Mouse (Mus musculus): Measurements from ENCODE around the gene Eef2. TPM values are rescaled to one million over a fixed set of nuclear protein-coding genes. Genes with fewer than 3 reads are reported as not detected.
"Not testable (repeated sequence)": the region's sequence is repeated elsewhere in the genome, so short reads cannot be mapped to it uniquely, and the experiment has no call there.

Gene Eef2
- polyA plus RNA-seq, 1 experiment from 2014 or later: 592 TPM

GRCm38 (mm10) chr10:81154736-81155135, 21.7 kb upstream of the Eef2 start:
- Histone ChIP-seq H3K9ac (peak overlapping the region; percentile 26; the same call in 1 of the 2 replicates), H3K9me3 (no peaks in the 10 kb centered on the region), H3K27me3 (no peaks in the 10 kb centered on the region), H3K4me3 (no peak overlapping the region), H3K4me1 (0 out of 2 replicates have a peak, but pooled peaks cover 4% of the 10 kb centered on the region), H3K4me2 (replicated peaks) (no peak overlapping the region; the same call in 1 of the 2 replicates), H3K36me3 (peaks cover 87% of the 10 kb centered on the region), H3K27ac (peak overlapping the region; percentile 22; the same call in 1 of the 2 replicates)
- no peak for ATAC-seq (ENCODE audit: low FRiP score, low read depth)
- 72% methylated on average over 6 of the region's 6 CpGs for WGBS

DNA sequence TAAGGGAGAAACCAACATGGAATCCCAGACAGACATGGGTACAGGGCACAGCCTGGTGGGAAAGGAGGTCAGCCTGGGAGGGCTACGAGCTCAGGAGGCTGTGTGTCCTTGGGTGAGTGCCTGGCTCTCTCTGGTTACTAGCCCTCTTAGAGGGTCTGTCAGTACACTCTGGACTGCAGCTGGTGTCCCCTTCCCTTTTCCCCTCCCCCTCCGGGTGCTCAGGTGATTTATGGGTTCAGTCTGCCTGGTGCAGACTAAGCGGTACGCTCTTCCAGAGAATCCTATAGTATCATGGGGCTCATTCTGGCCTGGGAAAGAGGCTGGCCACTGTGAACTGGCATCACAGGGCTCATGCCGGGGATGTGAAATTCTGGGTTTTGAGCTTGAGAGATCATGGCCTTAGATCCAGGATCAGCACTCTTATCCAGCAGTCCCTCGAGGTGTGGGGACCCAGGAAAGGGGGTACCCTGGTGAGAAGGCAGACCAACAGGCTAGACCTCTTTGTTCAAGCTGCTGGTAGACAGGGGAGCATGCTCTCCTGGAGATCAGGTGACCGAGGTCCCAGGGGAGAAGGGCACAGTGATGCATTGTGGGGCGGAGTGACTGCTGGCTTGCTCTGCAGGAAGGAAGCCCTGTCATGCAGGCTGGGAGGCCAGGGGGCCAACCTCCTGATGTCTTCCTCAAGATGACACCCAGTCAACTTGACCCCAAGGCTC, 14.7 kb upstream of the Eef2 start:
- Histone ChIP-seq H3K36me3 (peaks cover 81% of the 10 kb centered on the region), H3K27ac (no peak overlapping the region), H3K4me2 (replicated peaks) (no peak overlapping the region), H3K4me3 (no peak overlapping the region), H3K27me3 (no peaks in the 10 kb centered on the region), H3K9ac (no peak overlapping the region), H3K9me3 (no peaks in the 10 kb centered on the region), H3K4me1 (peaks cover 31% of the 10 kb centered on the region)
- no peak for ATAC-seq (ENCODE audit: low FRiP score, low read depth)
- WGBS: 71% methylated on average over 8 of the region's 8 CpGs

GRCm38 (mm10) chr10:81162318-81162652, 14.1 kb upstream of the Eef2 start:
- 61% methylated on average over 2 of the region's 2 CpGs for WGBS

DNA sequence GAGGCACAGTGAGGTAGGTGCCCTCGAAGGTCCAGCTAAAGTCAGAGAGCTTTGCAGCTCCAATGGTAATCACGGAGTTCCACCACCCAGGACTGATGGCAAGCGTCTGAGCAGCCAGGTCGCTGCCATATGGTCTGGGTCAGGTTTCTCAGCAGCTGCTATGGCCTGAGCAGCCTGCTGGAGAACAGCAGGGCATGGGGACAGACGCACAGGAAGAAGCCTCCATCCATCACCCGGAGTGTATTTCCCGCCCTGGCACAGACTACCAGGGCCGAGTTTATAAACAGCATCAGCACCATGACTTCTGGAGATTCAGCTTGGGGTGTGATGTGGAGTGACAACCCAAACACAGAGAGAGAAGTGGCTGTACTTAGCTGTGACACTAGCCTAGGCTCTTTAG, 11.3 kb upstream of the Eef2 start:
- peaks cover 49% of the 10 kb centered on the region for H3K36me3 ChIP-seq
- H3K4me2 ChIP-seq (replicated peaks): no peak overlapping the region
- no peaks in the 10 kb centered on the region for H3K9me3 ChIP-seq
- no peak overlapping the region for H3K4me3 ChIP-seq
- no peak overlapping the region; the same call in 1 of the 2 replicates for H3K27ac ChIP-seq
- peak overlapping the region; percentile 48; the same call in 1 of the 2 replicates for H3K9ac ChIP-seq
- no peaks in the 10 kb centered on the region for H3K27me3 ChIP-seq
- peaks cover 46% of the 10 kb centered on the region for H3K4me1 ChIP-seq
- no peak for ATAC-seq (ENCODE audit: low FRiP score, low read depth)
- WGBS: 62% methylated on average over 8 of the region's 8 CpGs

More at GRCm38 (mm10) chr10:81162318-81162652, 14.1 kb upstream of the Eef2 start:
- no peak for ATAC-seq (ENCODE audit: low FRiP score, low read depth)
- no peaks in the 10 kb centered on the region for H3K27me3 ChIP-seq
- H3K4me1 ChIP-seq: peaks cover 34% of the 10 kb centered on the region
- no peak overlapping the region for H3K4me3 ChIP-seq
- H3K4me2 ChIP-seq (replicated peaks): no peak overlapping the region
- H3K27ac ChIP-seq: no peak overlapping the region
- H3K36me3 ChIP-seq: peaks cover 76% of the 10 kb centered on the region
- no peaks in the 10 kb centered on the region for H3K9me3 ChIP-seq
- H3K9ac ChIP-seq: no peak overlapping the region

GRCm38 (mm10) chr10:81167200-81168086, 9.0 kb upstream of the Eef2 start, which contains the start of gene Pias4:
Gene Pias4, minus strand, starts transcription at chr10:81167923.
- H3K27me3 ChIP-seq: no peaks in the 10 kb centered on the region
- peak within 1 kb of the TSS; percentile 88 for H3K9ac ChIP-seq
- under 1% methylated on average over 60 of the region's 64 CpGs for WGBS
- H3K4me3 ChIP-seq: peak within 1 kb of the TSS; percentile 92
- ATAC-seq (ENCODE audit: low FRiP score, low read depth): peak; percentile 86
- peak within 1 kb of the TSS; percentile 96 for H3K4me2 ChIP-seq (replicated peaks)
- H3K4me1 ChIP-seq: peaks cover 37% of the 10 kb centered on the region
- H3K27ac ChIP-seq: peak within 1 kb of the TSS; percentile 81
- H3K9me3 ChIP-seq: no peaks in the 10 kb centered on the region
- H3K36me3 ChIP-seq: peaks cover 26% of the 10 kb centered on the region

DNA sequence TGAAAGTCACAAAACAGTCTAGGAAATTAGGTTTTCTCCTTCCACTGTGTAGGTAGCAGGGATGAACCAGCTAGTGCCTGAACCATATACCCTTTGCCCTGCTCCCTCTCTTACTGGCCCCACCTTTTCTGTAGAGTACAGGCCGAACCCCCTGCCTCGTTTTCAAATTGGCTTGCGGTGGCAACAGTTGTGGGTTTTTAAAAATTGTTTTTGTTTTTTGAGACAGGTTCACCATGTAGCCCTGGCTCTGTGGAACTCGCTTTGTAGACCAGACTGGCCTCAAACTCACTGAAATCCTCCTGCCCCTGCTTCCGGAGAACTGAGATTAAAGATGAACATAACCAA, 8.4 kb upstream of the Eef2 start:
- ATAC-seq (ENCODE audit: low FRiP score, low read depth): peak; percentile 62

GRCm38 (mm10) chr10:81168521-81169244, 7.7 kb upstream of the Eef2 start:
- H3K27ac ChIP-seq: peak overlapping the region; percentile 81
- ATAC-seq (ENCODE audit: low FRiP score, low read depth): peak; percentile 37; the same call in 1 of the 2 replicates
- no peaks in the 10 kb centered on the region for H3K27me3 ChIP-seq
- H3K9me3 ChIP-seq: no peaks in the 10 kb centered on the region
- H3K4me1 ChIP-seq: peaks cover 40% of the 10 kb centered on the region
- peaks cover 18% of the 10 kb centered on the region for H3K36me3 ChIP-seq
- WGBS: 3% methylated on average over 29 of the region's 29 CpGs
- peak overlapping the region; percentile 92 for H3K4me3 ChIP-seq
- H3K9ac ChIP-seq: peak overlapping the region; percentile 60
- peak overlapping the region; percentile 96 for H3K4me2 ChIP-seq (replicated peaks)

More for the DNA sequence above, 8.4 kb upstream of the Eef2 start:
- Histone ChIP-seq H3K9ac (0 out of 2 replicates have a peak overlapping the region, but pooled peaks have one; percentile 48), H3K27me3 (no peaks in the 10 kb centered on the region), H3K27ac (peak overlapping the region; percentile 81), H3K4me1 (peaks cover 34% of the 10 kb centered on the region), H3K9me3 (no peaks in the 10 kb centered on the region), H3K4me2 (replicated peaks) (peak overlapping the region; percentile 96), H3K36me3 (peaks cover 23% of the 10 kb centered on the region), H3K4me3 (peak overlapping the region; percentile 92)
- 8% methylated on average over 5 of the region's 5 CpGs for WGBS

DNA sequence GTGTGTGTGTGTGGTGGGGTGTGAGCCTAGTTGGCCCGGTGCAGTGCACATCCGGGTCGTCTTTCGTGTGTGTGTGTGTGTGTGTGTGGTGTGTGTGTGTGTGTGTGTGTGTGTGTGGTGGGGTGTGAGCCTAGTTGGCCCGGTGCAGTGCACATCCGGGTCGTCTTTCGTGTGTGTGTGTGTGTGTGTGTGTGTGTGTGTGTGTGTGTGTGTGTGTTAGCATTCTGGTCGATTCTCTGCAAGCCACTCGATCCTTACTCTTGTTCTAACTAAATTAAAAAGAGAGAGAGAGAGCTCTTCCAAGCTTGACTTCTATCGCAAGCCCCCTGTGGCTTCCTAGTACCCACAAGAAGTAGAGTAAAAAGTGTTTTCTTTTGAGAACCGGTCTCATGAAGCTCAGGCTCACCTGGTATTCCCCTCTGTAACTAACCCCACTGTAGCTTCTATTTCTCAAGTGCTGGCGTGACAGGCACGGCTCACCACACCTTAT, 7.0 kb upstream of the Eef2 start:
- not testable (repeated sequence) for H3K27ac ChIP-seq; H3K4me3 ChIP-seq; ATAC-seq (ENCODE audit: low FRiP score, low read depth); H3K9me3 ChIP-seq; H3K27me3 ChIP-seq; H3K9ac ChIP-seq
- Histone ChIP-seq H3K36me3 (peaks cover 11% of the 10 kb centered on the region; the same call in 1 of the 2 replicates), H3K4me1 (peaks cover 48% of the 10 kb centered on the region), H3K4me2 (replicated peaks) (peak overlapping the region; percentile 96)
- 40% methylated on average over 9 of the region's 14 CpGs for WGBS

DNA sequence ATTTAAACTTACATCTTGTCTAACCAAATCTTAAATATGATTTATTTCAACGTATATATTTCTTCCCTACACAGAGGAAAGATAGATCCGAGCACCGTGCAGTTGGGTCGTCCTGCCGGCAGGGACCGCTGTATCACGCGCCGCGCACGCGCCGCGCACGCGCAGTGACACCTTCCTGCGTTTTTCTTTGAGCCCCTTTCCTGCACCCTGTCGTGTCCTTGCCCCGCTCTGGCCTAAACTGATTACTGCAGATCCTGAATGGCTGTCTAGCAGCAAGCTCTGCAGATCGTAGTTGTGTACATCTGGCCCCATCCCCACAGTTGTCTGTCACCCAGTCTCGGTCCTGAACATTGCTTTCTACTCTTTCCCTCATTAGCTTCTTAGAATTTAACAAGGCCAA, 3.3 kb upstream of the Eef2 start:
- H3K4me1 ChIP-seq: peaks cover 41% of the 10 kb centered on the region
- no peaks in the 10 kb centered on the region for H3K27me3 ChIP-seq
- ATAC-seq (ENCODE audit: low FRiP score, low read depth): no peak
- peak overlapping the region; percentile 53 for H3K4me2 ChIP-seq (replicated peaks)
- peak overlapping the region; percentile 84 for H3K27ac ChIP-seq
- H3K4me3 ChIP-seq: peak overlapping the region; percentile 13
- H3K9me3 ChIP-seq: no peaks in the 10 kb centered on the region
- WGBS: 4% methylated on average over 21 of the region's 21 CpGs
- peaks cover 8% of the 10 kb centered on the region for H3K36me3 ChIP-seq
- peak overlapping the region; percentile 48 for H3K9ac ChIP-seq

- 2% methylated on average over 29 of the region's 29 CpGs for WGBS
- peak overlapping the region; percentile 41 for H3K4me3 ChIP-seq
- H3K4me2 ChIP-seq (replicated peaks): peak overlapping the region; percentile 65
- no peaks in the 10 kb centered on the region for H3K27me3 ChIP-seq
- H3K9ac ChIP-seq: peak overlapping the region; percentile 55
- peaks cover 46% of the 10 kb centered on the region for H3K4me1 ChIP-seq
- peak; percentile 49; the same call in 1 of the 2 replicates for ATAC-seq (ENCODE audit: low FRiP score, low read depth)
- H3K36me3 ChIP-seq: peaks cover 24% of the 10 kb centered on the region
- H3K9me3 ChIP-seq: no peaks in the 10 kb centered on the region
- H3K27ac ChIP-seq: peak overlapping the region; percentile 95
These were observed 1.6 kb upstream of the Eef2 start for GRCm38 (mm10) chr10:81174617-81175344.

DNA sequence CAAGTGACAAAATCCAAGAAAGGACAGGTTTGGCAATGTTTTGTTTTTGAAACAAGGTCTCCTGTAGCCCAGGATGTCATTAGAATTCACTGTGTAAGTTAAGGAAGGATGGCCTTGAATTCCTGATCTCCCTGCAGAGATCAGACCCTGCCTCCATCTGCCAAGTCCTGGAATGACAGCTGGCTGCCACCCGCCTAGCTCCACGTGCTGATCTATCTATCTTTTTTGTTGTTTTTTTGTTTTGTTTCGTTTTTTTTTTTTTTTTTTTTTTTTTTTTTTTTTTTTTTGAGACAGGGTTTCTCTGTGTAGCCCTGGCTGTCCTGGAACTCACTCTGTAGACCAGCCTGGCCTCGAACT, 1.1 kb upstream of the Eef2 start:
- ATAC-seq (ENCODE audit: low FRiP score, low read depth); H3K9me3 ChIP-seq; H3K27me3 ChIP-seq: not testable (repeated sequence)
- H3K27ac ChIP-seq: peak overlapping the region; percentile 95
- H3K4me1 ChIP-seq: peaks cover 49% of the 10 kb centered on the region
- peak overlapping the region; percentile 41; the same call in 1 of the 2 replicates for H3K4me3 ChIP-seq
- 9% methylated on average over 4 of the region's 4 CpGs for WGBS
- H3K36me3 ChIP-seq: peaks cover 30% of the 10 kb centered on the region
- peak overlapping the region; percentile 65 for H3K4me2 ChIP-seq (replicated peaks)
- H3K9ac ChIP-seq: peak overlapping the region; percentile 55; the same call in 1 of the 2 replicates
